Mouse (Mus musculus): Measurements from ENCODE around the gene Fkrp.

DNA sequence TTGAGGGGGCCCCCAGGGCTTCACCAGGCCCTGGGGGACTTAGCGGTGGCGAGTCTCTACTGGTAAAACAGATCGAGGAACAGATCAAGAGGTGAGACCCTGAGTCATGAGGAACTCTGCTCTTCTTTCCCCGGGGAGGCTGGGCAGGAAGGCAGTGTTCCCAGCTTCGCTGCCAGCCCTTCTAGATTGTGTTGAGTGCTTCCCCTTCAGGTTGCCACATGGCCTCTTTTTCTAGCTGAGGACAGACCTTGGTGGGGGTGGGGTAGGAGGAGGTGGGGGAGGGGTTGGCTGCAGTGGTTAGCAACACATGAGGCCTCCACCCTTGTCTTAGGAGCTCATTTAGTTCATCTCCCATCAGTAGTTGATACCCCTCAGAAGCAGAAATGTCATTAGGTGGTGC lies 10.0 kb upstream of the Fkrp start:
- no peak for TF ChIP-seq CTCF (IDR thresholded peaks at IDR 0.05; ENCODE audit: low read depth, low read length)
- TF ChIP-seq POLR2A (IDR thresholded peaks at IDR 0.05; ENCODE audit: borderline replicate concordance, low read depth, low read length), result no peak

All from bone marrow macrophage, adult 2 months (primary cell).